Comparison of ENCODE assay signal across 19 mouse cellular contexts in the genomic region with DNA sequence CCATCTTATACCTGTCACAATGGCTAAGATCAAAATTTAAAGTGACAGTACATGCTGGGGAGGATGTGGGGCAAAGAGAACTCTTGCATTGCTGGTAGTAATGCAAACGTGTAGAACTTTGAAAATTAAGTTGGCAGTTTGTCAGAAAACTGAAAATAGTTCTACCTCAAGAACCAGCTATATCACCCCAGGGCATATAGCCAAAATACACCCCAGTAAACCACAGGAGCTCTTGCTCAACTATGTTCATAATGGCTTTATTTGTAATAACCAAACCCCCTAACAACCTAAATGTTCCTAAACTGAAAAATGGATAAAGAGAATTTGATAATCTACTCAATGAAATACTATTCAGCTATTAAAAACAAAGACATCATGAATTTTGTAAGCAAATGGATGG.
DNase-seq lines count a peak whose midpoint lies in the region; ATAC-seq and TF ChIP-seq lines count a peak whose summit lies in the region.
"Had no signal": no experiment of that assay in that cellular context is flagged by ENCODE, and none has a peak within 500 bp of the region (broad histone marks: within the 10 kb centered on the region; RNA-seq: fewer than 3 reads in every experiment).

No protein-coding gene starts in this region.

- peak; percentile 70 for ATAC-seq in granulocyte monocyte progenitor cell, adult 5-6 weeks (replicated peaks; ENCODE audit: poor library complexity, severe bottlenecking)
- ATAC-seq in forebrain, embryonic 13.5 days: no peak
- ATAC-seq: forebrain, embryonic 14.5 days; forebrain, embryonic 16.5 days had no signal

- no peak for TF ChIP-seq CTCF in C2C12 (IDR thresholded peaks at IDR 0.05; ENCODE audit: control insufficient read depth, insufficient read depth, insufficient read length)

- no peaks in the 10 kb centered on the region for H3K4me1 ChIP-seq in heart, embryonic 10.5 days
- no peaks in the 10 kb centered on the region for H3K4me1 ChIP-seq in forebrain, embryonic 13.5 days
- H3K4me1 ChIP-seq: embryonic facial prominence, embryonic 10.5 days; embryonic facial prominence, embryonic 12.5 days had no signal

- no peak overlapping the region for H3K4me3 ChIP-seq in C2C12 (ENCODE audit: insufficient read depth, poor library complexity, severe bottlenecking)
- H3K4me3 ChIP-seq in heart, embryonic 10.5 days: no peak overlapping the region
- H3K4me3 ChIP-seq in forebrain, embryonic 13.5 days: no peak overlapping the region
- H3K4me3 ChIP-seq: embryonic facial prominence, embryonic 10.5 days; embryonic facial prominence, embryonic 12.5 days had no signal

- 27% methylated on average over 1 of the region's 1 CpGs for WGBS in heart, embryonic 10.5 days
- WGBS in forebrain, embryonic 13.5 days: 38% methylated on average over 1 of the region's 1 CpGs

- no peak overlapping the region for H3K27ac ChIP-seq in heart, embryonic 10.5 days
- no peak overlapping the region for H3K27ac ChIP-seq in forebrain, embryonic 13.5 days
- H3K27ac ChIP-seq: embryonic facial prominence, embryonic 10.5 days; embryonic facial prominence, embryonic 12.5 days had no signal

- no peak overlapping the region for H3ac ChIP-seq in C2C12 (ENCODE audit: control insufficient read depth, insufficient read length, low read depth)

- no peaks in the 10 kb centered on the region for H3K27me3 ChIP-seq in C2C12 (ENCODE audit: control insufficient read depth, insufficient read depth, insufficient read length)
- no peaks in the 10 kb centered on the region for H3K27me3 ChIP-seq in heart, embryonic 10.5 days (ENCODE audit: insufficient read depth, poor library complexity, severe bottlenecking)
- no peaks in the 10 kb centered on the region for H3K27me3 ChIP-seq in forebrain, embryonic 13.5 days
- H3K27me3 ChIP-seq: embryonic facial prominence, embryonic 12.5 days had no signal

- no peaks in the 10 kb centered on the region for H3K36me3 ChIP-seq in C2C12 (ENCODE audit: control insufficient read depth, insufficient read depth)
- H3K36me3 ChIP-seq in heart, embryonic 10.5 days: no peaks in the 10 kb centered on the region
- H3K36me3 ChIP-seq in forebrain, embryonic 13.5 days (ENCODE audit: poor library complexity, severe bottlenecking): no peaks in the 10 kb centered on the region
- H3K36me3 ChIP-seq: embryonic facial prominence, embryonic 10.5 days; embryonic facial prominence, embryonic 12.5 days had no signal

- intact Hi-C loops in left cerebral cortex, postnatal 10 days (cut with DNase I): no loop called here

- 0 out of 2 replicates have a peak, but pooled peaks cover 1% of the 10 kb centered on the region for H3K9me3 ChIP-seq in heart, embryonic 10.5 days
- peaks cover 2% of the 10 kb centered on the region for H3K9me3 ChIP-seq in forebrain, embryonic 13.5 days (replicated peaks)

- H3K4me2 ChIP-seq in forebrain, embryonic 13.5 days: no peak overlapping the region
- H3K4me2 ChIP-seq: embryonic facial prominence, embryonic 12.5 days had no signal

- no peaks in the 10 kb centered on the region for H3K79me3 ChIP-seq in C2C12 (ENCODE audit: low read depth)

- H3K79me2 ChIP-seq in C2C12 (ENCODE audit: control insufficient read depth, insufficient read depth): no peaks in the 10 kb centered on the region

- no peak for DNase-seq in left cerebral cortex, postnatal 10 days (ENCODE audit: extremely low spot score in 1 of 2, low spot score in 2 of 2)
- no peak for DNase-seq in heart, embryonic 10.5 days (ENCODE audit: low spot score)
- DNase-seq: adrenal gland, adult 2 months; adrenal gland, postnatal 10 days; adrenal gland, postnatal 25 days; B cell, adult 2 months; cerebellum, adult 11 months; cerebellum, adult 18-20 months; cerebellum, adult 8-10 months; cerebellum, adult 9-11 months; cerebellum, postnatal 14 days; cerebellum, postnatal 36 days had no signal

- H3K9ac ChIP-seq in forebrain, embryonic 13.5 days: no peak overlapping the region
- H3K9ac ChIP-seq: embryonic facial prominence, embryonic 12.5 days had no signal

TF ChIP-seq in C2C12, 6 proteins besides CTCF, POLR2A, EP300 and RAD21:
- TF ChIP-seq CEBPB (IDR thresholded peaks at IDR 0.05; ENCODE audit: low read depth) (peak; percentile 13), MYOG (IDR thresholded peaks at IDR 0.05; ENCODE audit: control insufficient read depth, extremely low read depth, insufficient read length) (no peak)
